Mouse (Mus musculus) right cerebral cortex, adult 18-20 months (tissue): ENCODE data around the gene Tmem231.

Experiments
- DNase-seq: peaks from one replicate; pipeline ENCODE4 v3.0.0; 2022; ENCODE audit warnings: mixed read lengths

The Tmem231 gene

GRCm38 (mm10) chr8:111898586-111898985 is 35.1 kb downstream of the Tmem231 start:
- no peak for DNase-seq

- no peak for DNase-seq
These were observed 38.7 kb downstream of the Tmem231 start for GRCm38 (mm10) chr8:111894955-111895354.

GRCm38 (mm10) chr8:111892615-111893014 is 41.1 kb downstream of the Tmem231 start:
- no peak for DNase-seq

GRCm38 (mm10) chr8:111891983-111892382 is 41.7 kb downstream of the Tmem231 start:
- DNase-seq = no peak

DNA sequence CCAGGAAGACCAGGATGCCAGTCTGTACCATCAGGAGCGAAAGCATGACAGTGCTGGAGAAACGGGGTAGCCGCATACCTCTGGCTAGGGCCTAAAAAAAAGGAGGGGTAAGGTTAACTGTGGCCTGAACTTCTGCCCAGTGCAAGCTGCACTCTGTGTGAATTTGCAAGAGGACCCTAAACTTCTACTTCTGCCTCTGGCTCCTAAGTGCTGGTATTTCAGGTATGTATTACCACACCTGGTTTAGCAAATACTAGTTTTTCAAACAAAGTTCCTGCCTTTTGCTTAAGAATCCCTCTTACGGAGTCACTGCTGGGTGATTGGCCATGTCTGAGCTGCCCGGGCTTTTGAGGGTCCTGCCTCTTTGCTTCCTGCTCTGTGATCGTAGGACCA is 42.8 kb downstream of the Tmem231 start:
- DNase-seq = no peak

DNA sequence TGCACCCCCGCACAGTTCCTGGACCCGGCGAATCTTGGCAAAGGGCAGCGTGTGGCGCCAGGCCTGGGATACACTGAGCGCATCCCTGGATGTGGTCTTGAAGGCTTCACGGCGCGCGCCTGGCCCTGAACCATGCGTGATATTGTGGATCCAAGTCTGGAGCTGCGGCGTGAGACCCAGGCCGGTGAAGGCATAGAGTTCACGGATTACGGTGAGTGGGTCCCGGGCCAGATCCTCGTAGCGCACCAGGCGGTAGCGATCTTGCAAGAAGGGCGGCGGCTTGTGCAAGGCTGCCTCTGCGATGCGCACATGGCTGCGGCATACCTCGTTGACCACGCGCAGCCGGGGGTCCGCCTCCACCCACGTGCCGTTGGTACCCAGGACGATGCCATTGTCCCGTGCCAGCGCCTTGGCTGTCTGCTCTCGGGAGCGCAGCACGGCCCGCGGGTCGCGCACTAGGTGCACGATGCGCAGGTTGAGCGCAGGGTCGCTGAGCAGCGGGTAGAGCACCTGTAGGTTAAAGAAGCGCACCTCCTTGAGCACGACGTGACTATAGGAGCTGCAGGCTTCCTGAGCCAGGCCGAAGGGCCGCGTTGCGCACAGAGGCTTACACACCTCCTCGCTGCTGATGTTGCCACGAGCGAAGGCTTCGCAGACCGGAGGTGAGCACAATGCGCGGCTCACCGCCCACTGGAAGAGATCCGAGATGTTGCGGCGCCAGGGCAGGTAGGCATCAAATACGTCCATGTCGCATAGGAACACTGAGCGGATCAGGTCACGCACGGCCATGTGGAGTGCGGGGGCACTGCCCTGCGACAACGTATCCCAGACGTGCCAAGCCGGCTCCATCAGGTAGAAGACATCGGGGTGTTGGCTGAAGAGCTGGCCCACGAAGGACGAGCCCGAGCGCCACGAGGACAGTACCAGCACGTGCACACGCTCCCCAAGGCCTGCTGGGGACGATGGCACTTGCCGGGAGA is 43.5 kb downstream of the Tmem231 start:
- DNase-seq = no peak

DNA sequence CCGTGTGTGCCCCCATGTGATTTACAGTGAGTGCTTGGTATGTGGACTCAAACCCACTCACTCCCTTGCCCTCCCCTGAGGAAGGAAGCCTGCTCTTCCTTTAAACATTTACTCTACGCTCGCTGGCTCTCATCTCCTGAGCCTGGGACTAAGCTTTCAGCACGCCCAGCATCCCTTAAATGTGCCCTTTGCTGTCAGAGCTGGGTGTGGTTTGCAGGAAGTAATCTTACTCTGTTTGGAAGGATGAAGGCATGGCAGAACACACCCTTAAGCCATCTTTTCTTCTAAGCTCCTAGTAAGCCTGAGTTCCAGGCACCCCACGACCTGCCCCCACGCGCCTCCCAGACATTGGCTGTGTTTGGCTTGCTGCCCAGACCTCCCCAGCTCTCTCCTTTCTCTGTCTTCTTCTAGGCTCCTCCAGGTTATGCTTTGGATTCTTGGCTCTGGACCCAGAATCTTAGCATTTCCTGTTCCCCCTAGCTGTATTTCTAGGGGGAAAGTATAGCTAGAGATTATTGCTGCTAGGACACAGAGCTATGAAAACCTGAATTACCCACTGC is 45.5 kb downstream of the Tmem231 start:
- DNase-seq = no peak

DNA sequence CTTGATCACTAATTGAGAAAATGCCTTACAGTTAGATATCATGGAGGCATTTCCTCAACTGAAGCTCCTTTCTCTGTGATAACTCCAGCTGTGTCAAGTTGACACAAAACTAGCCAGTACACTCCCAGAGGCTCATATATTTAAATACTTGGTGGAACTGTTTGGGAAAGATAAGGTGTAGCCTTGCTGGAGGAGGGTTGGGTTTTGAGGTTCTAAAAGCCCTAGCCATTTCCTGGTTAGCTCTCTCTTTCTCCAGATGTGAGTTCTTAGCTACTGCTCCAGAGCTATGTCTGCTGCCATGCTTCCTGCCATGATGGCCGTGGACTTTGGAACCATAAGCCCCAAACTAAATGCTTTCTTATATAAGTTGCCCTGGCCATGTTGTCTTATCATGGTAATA is 46.2 kb downstream of the Tmem231 start:
- DNase-seq = no peak

GRCm38 (mm10) chr8:111883615-111884014 is 50.1 kb downstream of the Tmem231 start:
- no peak for DNase-seq

DNA sequence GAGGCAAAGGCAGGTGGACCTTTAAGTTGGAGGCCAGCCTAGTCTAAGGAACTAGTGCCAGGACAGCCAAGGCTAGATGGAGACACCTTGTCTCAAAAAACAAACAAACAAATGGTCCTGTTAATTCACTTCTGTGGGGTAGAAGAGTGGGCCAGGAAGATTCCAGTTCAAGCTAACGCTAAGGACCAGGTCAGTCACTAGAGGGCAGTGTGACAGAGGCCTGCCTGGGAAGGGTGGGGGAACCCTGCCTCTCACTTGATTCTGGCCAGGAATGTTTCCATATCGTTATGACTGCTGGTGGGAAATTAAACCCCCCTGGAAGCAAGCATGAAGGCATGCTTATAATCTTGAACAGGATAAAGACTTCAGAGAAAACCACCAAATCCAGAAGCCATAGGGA is 52.1 kb downstream of the Tmem231 start:
- peak; percentile 12 for DNase-seq

DNA sequence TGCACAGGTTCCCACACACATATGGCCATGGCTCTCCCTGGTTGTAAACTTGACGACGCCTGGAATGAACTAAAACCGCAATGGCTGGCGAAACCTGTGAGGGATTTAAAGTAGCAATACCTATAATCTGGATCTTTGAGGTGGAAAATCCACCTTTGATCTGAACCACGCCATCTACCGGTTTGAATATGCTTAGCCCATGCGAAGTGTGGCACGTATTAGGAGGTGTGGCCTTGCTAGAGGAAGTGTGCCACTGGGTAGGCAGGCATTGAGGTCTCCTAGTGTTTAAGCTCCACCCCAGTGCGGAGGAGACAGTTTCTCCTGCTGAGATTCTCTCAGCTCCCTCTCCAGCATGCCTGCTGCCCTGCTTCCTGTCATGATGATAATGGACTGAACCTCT is 56.0 kb downstream of the Tmem231 start:
- DNase-seq = no peak

DNA sequence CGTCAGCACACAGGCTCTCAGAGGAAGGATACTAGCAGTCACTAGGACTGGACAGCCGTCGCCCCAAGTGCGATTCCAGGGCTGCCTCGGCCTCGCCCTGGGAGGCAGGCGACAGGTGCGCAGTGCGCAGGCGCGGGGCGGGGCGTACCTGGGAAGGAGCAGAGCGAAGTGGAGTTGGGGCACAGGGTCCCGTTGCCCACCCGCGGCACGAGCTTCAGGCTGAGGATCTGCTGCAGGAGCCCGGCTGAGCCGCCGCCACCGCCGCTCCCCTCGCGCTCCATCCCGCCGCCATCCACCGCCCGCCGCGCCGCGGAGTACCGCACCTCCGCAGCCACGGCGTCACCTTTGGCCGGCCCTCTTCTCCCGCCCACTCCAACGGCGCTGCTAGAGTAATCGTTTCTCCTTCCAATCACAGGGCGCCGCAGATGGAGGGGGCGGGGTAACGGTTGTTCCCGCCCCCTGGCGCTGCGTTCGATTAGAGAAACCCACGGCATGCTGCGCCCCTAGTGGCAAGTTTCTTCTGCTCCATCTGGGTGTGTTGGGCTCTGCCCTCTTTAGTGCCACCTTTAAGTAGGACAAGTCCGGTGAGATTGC is 57.2 kb downstream of the Tmem231 start, which contains the start of gene Tmem170:
Tmem170 (minus strand) TSS at position 396 of the 594 bp plus-strand sequence.
- peak; percentile 98 for DNase-seq

- no peak for DNase-seq
These were observed 57.9 kb downstream of the Tmem231 start for GRCm38 (mm10) chr8:111875758-111876157.

GRCm38 (mm10) chr8:111871278-111871677 is 62.4 kb downstream of the Tmem231 start:
- no peak for DNase-seq

DNA sequence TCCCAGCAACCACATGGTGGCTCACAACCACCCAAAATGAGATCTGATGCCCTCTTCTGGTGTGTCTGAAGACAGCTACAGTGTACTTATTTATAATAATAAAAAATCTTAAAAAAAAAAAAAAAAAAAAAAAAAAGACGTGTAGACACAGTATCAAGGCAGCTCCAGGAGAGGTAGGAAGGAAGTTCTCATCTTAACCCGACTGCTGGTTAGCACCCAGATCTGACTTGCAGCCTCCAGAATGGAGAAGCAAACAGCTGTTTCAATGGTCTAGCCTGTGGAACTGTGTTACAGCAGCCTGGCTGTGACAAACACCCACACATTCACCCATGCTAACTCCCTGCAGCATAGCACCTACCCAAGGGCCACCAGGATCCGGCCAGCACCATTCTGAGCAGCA is 63.3 kb downstream of the Tmem231 start:
- no peak for DNase-seq

DNA sequence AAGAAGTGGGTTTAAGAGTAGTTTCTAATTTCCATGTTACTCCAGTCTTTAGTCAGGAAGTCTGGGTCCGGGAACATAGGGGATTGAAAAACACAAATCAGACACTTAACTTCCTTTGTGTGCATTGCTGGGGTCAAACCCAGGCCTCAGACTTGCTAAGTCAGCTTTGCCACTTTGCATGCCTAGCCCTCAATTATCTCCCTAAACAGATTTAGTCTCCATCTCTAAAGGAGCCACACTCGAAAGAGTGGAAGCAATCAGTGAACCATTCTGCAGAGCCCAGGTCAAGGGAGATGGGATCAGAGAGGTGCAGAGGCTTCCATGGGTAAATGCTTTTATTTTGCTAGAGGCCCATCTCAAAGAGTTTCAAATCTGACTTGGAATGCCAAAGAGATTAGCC is 65.0 kb downstream of the Tmem231 start:
- no peak for DNase-seq

DNA sequence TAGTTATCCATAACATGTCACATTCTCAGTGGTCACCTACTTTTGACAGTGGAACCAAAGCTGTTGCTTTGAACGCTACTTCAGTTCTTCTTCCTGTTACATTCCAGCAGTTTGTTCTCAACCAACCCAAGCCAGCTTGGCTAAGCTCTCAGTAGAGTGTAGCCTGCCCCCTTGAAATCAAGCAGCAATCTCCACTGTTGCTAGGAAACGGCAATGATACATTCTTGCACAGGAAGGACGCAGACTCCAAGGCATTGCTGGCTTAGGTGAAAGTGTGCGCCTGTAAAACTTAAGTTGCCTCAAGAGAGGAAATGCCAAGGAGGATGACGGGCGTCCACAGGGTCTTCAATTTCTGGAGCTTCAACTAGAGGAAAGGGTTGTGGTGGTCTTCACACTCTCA is 67.8 kb downstream of the Tmem231 start:
- no peak for DNase-seq

DNA sequence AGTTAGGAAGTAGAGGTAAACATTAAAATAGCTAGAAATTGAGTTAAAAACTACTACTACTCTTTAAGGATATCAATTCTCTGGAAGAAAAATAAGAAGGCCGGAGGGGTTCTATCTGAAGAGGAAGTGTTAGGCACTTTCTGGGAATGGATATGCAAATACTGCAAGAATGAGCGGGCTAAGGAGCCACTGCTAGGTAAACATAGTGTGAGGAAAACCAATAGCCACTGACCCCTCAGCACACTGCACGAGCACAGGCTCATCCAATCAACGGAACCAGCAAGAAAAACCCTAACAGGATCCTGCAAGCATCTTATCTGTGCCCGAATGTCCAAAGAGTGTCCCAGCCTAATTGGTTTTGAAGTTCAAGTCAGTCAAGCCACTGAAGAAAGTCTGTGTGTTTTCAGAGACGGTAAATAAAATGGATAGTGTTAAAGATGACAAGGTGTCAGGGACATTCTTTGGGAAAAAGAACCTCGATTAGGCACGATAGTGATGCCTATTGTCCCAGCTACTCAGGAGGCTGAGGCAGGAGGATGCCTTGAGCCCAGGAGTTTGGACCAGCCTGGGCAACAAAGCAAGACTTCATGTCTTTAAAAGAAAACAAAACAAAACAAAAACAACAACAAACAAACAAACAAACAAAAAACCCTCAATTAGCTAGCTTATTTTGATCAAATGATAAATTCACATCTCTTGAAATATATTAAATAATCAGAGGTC is 68.4 kb downstream of the Tmem231 start:
- no peak for DNase-seq

- DNase-seq = no peak
These were observed 69.0 kb downstream of the Tmem231 start for GRCm38 (mm10) chr8:111864648-111865047.

DNA sequence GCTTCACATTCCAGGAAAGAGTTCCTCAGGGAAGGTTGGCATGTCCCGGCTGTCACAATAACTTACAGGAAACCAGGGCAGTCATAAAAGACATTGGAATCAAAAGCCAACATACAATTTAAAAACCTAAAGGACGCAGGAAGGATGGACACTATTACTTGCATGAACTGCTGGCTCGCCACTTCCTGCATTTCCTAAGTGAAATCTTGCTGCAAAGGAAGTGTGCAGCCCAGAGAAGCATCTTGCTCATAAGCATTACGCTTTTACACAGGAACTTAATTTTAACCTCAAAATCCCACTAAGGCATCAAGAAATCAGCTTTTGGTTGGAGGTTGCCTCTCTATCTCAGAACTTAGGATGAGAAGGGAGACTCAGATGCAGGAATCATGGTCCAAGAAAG is 70.4 kb downstream of the Tmem231 start:
- no peak for DNase-seq
